Mouse (Mus musculus) c-Kit-positive CD71-negative TER-119-negative erythroid progenitor cells, embryonic 14.5 days (primary cell): Measurements from ENCODE around the gene Flnb.

ENCODE experiments used
- DNase-seq: peaks from one replicate; pipeline ENCODE4 v3.0.0-alpha.2; 2013; ENCODE audit warnings: low read depth

The Flnb gene

GRCm38 (mm10) chr14:7992158-7992557, 174.4 kb downstream of the Flnb start:
- no peak for DNase-seq

- DNase-seq, result no peak
Measured at GRCm38 (mm10) chr14:7994271-7994767, 176.6 kb downstream of the Flnb start, which contains the start of gene Dnase1l3. Gene Dnase1l3 (minus strand): TSS chr14:7994573.

GRCm38 (mm10) chr14:7997255-7997696, 179.5 kb downstream of the Flnb start:
- DNase-seq, result peak; percentile 89

GRCm38 (mm10) chr14:7999030-7999429, 181.3 kb downstream of the Flnb start:
- DNase-seq, result no peak

- DNase-seq, result no peak
Measured at GRCm38 (mm10) chr14:7999435-7999834, 181.7 kb downstream of the Flnb start.

GRCm38 (mm10) chr14:8000247-8000646, 182.5 kb downstream of the Flnb start:
- DNase-seq, result no peak
